Mouse (Mus musculus): Measurements from ENCODE around the gene Mea1.
A peak's percentile ranks its signal among the peaks of the same experiment; 100 is the strongest.

Gene Mea1

DNA sequence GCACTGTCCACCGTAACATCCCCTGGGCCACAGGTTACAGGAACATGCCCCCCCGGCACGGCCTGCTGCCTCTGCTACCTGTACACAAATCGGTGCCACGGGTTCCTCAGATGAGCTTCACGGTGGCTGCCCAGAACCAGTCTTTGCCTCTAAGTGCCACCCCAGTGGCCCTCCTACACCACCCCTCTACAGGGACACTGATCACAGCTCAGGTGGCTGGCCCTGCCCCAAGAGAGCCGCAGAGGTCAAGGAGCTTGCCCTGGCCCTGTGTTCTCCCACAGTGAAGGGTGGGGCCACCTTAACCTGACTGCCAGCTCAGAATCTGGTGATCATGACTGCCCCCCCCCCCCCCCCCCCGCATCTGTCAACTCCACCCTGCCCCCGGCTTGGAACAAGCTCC, at the start of gene Mea1:
Gene Mea1 (plus strand): TSS at position 378 of the 400 bp plus-strand sequence.
- DNase-seq = peak; percentile 30 to 76

DNA sequence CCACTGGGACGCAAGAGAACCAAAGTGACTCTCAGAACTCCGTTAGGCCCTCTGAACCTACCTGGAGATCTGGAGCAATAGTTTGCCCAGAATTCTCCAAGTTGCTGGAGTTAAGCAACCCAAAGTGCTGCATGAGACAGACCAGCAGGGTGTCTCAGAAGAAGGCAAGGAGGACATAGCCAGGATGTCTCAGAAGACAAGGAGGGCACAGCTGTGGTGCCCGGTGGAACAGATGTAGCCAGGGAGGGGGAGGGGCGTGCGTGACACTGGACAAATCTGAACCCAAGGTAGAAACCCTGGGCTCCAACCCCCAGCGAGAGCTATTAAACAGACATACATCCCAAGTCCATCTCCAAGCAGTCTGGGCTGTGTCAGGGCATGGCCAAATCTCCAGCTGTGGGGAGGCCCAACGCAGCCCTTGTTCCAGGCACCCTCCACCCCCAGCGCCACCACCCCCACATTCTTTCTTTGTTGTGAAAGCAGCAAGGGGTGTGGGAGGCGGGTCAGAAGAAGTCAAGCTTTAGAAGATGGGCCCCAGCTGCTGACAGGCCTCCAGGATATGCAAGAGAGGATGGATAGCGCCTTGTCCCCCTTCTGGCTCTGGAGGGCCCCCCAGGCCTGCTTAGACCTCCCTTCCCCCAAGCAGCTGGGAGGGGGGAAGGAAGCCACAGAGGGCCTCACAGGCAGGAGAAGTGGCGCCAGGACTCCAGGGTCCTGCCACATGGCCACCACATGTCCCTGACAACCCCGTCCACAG, 48.7 kb upstream of the Mea1 start:
- peak; percentile 66 to 76 for DNase-seq

DNA sequence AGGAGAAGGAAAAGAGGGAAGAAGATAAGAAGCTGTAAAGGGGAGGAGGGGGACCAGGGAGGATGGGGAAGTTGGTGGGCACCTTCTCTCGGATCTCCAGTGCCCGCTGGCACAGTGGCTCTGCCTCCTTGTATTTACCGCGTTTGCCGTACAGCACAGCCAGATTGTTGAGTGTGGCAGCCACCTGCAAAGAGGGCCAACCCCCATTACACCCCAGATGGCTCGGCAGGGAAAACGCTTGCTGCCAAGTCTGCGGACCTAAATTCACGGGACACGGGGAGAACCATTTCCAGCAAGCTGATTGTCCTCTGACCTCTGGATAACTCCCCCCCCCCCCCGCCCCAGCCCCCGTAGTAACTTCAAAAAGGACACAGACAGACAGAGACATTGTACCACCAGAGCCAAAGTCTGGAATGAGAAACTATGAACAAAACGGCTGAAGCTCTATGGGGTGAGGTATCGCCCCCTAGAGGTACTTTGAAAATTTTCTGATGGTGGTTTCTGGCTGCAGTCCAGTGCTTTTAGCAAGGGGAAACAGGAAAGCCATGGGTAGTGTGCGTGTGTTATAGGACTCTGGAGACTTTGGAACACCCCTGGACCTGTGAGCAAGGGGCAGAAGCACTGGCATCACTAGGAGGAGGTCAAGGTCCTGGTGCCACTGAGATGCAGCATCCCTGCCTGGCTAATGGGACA, 41.6 kb upstream of the Mea1 start:
- peak in 1 of 2 experiments; percentile 73 for DNase-seq

DNA sequence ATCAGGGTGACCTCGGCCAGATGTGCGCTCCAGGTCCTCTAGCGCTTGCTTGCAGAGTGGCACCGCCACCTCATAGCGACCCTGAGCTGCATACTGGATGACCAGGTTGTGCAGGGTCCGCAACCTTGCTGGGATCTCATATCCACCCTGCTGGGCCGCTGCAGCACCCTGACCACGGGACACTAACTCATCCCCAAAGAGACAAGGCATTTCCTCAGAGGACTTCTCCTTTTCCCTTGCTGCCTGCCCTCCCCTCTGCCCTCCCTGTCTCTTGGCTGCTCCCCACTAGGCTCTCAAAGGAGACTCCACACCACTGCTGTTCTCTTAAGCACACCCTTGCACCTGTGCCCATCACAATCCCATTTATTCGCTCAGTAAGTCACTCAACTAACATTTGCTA, 38.7 kb upstream of the Mea1 start:
- DNase-seq = no peak

DNA sequence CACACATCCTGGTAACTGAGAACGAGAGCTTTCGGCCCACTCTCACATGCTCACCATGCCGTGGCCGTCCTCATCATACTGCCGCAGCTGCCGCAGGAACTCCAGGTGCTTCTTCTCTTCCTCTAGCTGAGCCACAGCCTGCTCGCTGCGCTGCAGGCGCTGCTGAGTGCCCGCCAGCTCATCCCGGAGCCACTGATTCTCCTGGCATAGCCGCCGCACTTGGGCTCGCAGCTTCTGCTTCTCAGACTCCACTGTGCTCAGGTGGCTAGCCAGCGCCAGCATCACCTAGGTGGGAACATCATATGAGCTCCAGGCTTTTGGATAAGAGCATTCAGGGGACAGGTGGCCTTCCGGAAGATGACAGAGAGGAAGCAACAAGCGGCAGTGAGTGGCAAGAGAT, 36.5 kb upstream of the Mea1 start:
- DNase-seq = no peak

DNA sequence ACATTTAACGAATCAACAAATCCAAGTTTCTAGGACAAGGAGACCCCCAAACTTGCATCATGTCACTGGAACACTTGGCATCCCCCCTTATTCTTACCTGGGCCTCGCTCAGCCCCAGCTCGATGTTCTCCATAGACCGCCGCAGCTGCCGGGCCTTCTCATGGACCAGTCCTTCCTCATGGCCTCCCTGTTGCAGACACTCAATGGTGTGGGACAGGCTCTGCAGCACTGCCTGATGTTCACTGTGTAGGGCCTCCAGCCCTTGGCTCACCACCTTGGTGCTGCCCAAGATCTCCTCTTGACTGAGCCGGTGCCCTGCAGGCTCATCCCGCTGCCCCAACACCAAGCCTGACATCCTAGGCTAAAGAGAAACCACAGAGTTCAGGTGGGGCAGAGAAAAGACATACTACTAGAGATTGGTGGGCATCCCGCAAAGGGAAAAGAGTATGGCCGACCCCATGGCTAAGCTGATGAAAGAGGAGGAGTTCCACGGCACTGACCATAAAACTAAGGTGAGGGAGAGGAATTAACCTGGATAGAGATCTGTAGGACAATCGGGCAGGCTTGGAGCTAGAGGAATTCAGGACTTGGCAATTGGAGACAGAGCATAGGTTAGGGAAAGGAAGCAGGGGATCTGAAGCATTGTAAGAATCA, 34.3 kb upstream of the Mea1 start:
- DNase-seq = no peak

DNA sequence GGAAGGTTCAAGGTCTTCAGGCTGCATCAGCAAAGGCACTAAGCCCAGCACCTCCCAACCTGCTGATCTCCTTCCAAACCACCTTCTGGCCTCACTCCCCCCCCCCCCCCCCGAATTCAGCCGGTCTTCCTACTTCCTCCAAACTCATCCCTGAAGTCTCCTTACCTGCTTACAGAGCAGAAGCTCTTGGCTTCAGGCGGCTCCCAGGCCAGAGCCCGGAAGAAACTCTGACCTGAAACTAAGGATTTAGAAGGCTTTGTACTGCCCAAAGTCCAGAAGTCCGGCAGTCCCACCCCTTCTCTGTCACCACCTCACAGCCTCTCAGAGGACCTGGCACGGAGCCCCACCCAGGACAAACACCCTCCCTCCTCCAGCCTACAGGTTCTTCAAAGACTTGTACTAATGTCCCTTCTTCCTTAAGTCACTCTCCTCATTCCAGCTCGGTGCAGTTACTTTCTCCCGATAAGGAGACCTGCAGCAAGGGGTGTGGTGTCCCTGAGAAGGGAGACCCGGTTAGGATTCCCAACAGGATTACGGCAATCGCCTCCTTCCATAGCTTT, 33.6 kb upstream of the Mea1 start:
- DNase-seq = peak; percentile 93 to 96

DNA sequence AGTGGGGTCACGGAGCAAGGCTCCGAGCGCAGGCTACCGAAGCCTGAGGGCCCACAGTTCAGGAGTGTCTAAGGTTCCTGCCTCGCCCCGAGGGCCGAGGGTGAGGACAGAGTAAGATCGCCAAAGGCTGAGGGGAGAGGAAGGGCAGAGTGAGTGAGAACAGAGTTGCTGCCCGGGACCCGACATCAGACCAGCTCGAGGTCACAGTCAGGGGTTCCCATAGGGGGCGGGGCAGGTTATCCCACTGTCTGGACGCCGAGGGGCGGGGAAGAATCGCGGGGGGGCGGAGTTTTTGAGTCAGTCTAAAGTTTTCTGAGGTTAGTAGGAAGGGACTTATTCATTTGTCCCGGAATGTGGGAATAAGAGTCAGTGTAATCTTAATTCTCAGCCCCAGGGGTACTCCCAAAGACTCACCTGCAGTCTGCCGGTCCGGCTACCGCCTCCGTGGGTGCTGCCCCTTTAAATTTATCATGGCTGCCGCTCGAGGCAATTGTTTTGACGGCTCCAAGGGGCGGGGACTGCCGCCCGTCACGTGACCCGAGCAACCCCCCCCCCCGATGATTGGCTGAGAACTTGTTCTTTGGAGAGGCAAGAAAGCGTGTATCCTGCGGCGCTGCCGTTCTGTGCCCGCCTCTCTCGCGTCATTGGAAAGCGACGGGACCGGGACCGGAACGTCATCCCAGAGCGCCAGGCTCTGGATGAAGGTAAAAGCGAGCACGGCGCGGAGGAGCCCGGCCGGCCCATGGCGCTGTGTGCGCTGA, 32.9 kb upstream of the Mea1 start, which contains the start of the genes Klc4 and Mrpl2:
Gene Klc4 (minus strand): TSS at position 462 of the 761 bp plus-strand sequence.
Gene Mrpl2 (plus strand): TSS at position 669 of the 761 bp plus-strand sequence.
- peak; percentile 99 for DNase-seq

DNA sequence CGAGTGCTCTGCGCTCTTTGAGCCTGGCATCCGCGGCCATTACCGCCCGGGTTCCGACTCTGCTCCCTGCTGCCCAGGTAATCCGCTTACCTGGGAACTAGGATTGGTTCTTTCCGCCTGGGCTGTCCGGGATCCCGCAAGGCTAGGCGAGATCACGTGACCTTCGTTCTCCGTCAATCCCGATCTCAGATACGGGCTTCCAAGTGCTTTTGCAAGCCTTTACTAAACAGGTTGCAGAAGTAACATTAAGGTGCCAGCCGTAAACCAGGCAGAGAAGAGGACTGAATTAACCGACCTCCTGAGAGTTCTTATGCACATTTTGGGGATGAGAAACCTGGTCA, 32.3 kb upstream of the Mea1 start:
- no peak for DNase-seq

DNA sequence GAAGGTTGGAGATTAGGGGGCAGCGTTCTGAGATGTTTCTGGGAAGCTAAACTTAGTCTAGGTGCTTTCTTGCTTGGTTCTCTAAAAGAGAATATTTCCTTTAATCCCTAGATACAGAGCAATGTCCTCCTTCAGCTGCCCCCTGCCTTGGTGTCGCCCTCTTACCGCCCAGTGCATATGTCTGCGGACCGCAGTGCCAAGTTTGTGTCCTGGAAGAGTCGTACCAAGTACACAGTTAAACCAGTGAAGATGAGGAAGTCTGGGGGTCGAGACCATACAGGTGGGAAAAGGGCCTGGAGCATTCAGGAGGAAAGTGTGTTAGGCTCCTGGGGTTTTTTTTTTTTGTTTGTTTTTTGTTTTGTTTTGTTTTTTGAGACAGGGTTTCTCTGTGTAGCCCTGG, 31.3 kb upstream of the Mea1 start:
- no peak for DNase-seq

DNA sequence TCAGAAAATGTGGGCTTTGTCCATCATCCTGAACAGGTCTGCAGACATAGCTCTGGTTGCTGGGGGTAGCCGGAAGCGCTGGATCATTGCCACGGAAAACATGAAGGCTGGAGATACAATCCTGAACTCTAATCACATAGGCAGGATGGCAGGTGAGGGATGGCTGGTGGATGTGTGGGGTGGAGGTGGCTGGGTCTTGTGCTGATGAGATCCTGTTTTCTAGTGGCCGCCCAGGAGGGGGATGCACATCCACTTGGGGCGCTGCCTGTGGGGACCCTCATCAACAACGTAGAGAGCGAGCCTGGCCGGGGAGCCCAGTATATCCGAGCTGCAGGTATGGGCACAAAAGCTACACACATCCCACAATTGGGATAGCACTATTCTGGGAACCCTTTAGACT, 30.2 kb upstream of the Mea1 start:
- no peak for DNase-seq

DNA sequence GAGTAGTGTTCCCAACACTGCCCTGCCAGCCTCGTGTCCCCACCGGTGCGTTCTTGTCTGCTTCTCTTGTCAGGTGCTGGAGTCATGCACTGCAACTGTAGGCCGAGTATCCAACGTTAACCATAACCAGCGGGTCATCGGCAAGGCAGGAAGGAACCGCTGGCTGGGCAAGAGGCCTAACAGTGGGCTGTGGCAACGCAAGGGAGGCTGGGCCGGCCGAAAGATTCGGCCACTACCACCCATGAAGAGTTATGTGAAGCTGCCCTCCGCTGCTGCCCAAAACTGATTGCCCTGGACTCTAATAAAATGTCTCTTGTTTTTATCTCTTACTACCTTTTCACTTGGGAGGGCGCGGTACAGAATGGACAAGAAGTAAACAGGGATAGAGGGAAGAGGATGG, 28.8 kb upstream of the Mea1 start:
- DNase-seq = peak in 1 of 2 experiments; percentile 59

DNA sequence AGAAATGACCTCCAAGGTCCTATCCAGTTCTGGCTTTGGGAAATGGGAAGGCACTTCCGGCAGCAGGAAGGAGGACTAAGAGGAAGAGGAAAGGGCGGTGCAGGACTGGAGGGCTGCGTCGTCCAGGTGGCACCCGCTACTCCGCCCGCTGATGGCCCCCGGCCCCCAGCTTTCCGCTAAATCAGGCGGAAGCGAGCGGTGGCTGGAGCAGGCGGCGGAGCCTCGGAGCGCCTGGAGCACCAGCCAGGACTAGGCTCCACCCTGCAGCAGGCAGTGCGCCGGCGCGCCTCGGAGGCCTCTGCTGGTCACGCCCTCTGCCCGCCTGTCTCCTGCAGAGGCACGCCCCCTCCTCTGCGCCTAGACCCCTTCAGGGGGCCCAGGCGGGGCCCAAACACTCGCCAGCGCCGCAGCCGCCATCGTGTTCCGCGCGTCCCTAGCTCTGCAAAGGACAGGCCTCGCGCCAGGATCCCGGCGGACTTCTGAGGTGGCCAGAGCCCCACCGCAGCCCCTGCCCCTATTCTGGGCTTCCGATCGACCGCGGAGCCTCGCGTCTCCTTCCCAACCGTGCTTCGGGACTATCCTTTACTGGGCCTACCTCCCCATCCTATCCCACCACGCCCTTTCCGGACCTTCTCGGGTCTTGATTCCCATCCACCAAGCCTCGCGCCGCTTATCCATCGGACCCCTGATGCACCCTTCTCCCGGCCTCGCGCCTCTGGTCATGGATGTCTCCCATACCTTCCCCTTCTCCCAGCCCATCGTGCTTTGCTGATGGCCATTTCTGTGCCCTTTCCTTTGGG, 28.2 kb upstream of the Mea1 start, which contains the start of gene Cul7:
Gene Cul7 (plus strand): TSS at position 106 of the 800 bp plus-strand sequence.
- DNase-seq = peak; percentile 93 to 97

DNA sequence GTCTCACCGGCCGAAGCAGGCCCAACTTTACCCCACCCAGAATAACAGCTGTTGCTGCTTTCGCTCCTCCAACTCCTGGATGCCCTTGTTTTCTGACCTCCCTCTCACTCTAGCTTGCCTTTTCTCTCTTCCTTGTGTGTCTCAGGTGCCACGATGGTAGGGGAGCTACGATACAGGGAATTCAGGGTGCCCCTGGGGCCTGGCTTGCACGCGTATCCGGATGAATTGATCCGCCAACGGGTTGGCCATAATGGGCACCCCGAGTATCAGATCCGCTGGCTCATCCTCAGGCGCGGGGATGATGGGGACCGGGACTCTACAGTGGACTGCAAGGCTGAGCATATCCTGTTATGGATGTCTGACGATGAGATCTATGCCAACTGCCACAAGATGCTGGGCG, 27.3 kb upstream of the Mea1 start:
- no peak for DNase-seq

DNA sequence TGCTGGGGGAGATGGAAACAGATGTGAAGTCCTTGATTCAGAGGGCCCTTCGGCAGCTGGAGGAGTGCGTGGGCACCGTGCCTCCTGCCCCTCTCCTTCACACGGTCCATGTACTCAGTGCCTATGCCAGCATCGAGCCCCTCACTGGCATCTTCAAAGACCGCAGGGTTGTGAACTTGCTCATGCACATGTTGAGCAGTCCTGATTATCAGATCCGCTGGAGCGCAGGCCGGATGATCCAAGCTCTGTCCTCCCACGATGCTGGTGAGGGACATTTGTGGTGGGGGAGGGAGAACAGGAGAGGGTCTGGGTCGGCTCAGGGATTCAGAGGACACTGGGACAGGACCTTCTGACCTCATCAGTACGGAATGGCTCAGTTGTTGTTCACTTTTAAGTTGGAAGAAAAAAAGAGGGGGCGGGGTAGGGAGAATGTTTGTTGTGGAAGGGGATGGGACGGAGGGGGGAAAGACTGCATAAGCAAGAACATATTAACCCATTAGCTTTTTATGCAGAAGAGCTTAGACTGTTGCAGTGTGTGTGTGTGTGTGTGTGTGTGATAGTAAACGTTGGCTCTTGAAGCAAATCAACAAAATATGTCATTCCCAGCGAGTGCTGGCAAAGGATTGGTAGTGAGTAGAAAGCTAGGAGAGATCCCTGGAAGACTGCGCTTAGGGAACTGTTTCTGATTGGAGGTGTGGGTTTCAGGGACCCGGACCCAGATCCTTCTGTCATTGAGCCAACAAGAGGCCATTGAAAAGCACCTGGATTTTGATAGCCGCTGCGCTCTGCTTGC, 26.6 kb upstream of the Mea1 start:
- DNase-seq = no peak

DNA sequence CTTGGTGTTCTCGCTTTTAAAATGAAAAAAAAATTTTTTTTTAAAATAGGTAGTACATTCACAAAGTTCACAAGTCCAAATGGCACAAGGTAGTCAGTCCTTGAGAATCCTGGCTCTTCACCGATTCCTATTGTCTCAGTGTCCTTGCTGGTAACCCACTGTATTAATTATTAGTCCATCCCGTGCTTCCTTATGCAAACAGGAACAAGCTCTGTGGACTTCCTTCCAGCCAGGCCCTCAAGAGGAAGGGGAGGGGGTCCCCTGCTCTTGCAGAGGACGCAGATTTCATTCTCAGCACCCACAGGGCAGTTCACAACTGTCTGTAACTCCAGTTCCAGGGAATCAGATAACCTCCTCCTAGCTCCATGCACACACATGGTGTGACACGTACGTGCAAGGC, 22.5 kb upstream of the Mea1 start:
- DNase-seq = no peak

DNA sequence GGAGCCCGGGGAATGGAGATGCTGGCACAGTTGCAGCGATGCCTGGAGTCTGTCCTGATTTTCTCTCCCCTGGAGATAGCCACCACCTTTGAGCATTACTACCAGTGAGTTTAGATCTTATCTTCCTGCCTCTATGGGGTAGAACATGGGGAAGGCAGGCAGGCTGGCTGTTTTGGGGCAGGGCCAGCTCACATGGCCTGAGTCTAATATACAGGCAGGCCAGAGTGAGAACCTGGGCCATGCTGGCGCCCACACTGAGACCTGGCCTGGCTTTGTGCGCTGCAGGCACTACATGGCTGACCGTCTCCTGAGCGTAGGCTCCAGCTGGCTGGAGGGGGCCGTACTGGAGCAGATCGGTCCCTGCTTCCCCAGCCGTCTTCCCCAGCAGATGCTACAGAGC, 17.2 kb upstream of the Mea1 start:
- no peak for DNase-seq

DNA sequence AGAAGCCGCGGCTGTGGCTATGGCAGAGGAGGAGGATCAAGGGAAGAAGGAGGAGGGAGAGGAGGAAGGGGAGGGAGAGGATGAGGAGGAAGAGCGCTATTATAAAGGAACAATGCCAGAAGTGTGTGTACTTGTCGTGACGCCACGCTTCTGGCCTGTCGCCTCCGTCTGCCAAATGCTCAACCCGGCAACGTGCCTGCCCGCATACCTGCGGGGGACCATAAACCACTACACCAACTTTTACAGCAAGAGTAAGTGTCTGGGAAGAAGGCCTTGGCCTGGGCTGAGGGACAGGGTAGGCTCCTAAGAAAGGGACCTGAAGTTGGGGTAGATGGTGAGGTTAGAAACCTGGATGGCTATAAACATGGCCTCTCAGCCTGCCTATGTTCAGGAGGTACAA, 16.6 kb upstream of the Mea1 start:
- DNase-seq = no peak

DNA sequence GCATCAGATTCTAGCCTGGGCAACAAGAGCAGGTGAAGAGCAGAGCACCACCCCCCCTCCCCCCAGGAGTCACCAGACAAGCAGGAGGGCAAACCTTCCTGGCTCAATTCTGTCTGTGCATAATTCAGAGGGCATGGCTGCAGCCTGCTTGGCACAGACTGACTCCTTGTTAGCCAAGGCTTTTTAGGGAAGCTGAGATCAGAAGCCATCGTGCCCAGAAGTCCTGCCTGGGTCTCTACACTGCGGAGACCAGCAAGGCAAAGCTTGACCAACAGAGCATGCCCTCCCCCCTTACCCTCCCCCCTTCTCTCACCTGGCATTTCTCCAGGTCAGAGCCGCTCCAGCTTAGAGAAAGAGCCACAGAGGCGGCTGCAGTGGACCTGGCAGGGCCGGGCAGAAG, 15.9 kb upstream of the Mea1 start:
- DNase-seq = peak; percentile 43 to 65

DNA sequence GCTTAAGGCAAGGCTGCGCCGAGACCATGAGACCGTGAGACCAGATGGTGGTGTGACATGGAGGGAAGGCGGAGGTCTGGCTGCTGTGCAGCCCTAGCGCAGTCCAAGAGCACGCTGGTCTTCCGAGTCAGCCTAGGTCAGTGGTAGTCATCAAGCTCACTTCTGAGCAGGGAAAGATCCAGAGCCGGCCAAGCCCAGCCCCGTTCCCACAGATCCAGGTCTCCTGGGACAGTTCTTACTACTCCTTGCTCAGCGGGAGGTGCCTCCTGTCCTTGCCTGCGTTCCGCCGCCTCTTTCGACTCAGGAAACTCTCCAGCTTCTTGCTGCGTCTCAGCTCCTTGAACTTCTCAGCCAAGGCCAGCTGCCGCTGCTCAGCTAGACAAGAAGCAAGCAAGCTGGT, 10.9 kb upstream of the Mea1 start:
- peak in 1 of 2 experiments; percentile 58 for DNase-seq

DNA sequence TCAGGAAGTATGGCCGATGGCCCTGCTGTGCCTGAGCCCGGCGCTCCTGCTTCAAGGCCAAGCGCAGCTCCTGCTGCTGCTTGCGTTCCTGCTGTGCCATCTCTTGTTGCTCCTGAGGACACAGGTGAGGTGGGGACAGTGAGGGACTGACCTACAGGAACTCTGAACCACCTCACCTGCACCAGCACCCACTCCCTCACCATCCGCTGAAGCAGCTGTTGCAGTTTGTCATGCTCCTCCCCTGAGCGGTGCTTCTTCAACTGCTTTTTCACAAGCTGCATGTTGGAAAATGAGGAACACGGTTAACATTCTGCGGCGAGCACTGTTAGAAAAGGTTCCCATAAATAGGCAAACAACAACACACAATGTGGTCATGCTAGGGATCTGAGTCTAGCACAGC, 8.7 kb upstream of the Mea1 start:
- DNase-seq = no peak

All from kidney, postnatal 25 days (tissue).